Mouse (Mus musculus) brain, embryonic 14.5 days (tissue): ENCODE results near the gene Etv3. TPM values are rescaled to one million over a fixed set of nuclear protein-coding genes. Genes with fewer than 3 reads are reported as not detected.

ENCODE experiments used
- DNase-seq: peaks from one replicate; pipeline ENCODE4 v3.0.0-alpha.2; 2011; ENCODE audit warnings: low read depth
- CTCF ChIP-seq: fragments of 200-500 bp; IDR thresholded peaks from 2 replicates; pipeline ENCODE4 v1.5.1; 2012; ENCODE audit warnings: inconsistent platforms, mild to moderate bottlenecking, moderate library complexity, borderline replicate concordance; ENCODE audit not compliant: insufficient read depth, insufficient read length; ENCODE audit errors: extremely low read depth
- POLR2A ChIP-seq: fragments of 200-500 bp; IDR thresholded peaks from 2 replicates; pipeline ENCODE4 v1.6.1; 2012; ENCODE audit warnings: mild to moderate bottlenecking, inconsistent platforms, borderline replicate concordance; ENCODE audit not compliant: poor library complexity, insufficient read depth, insufficient read length, severe bottlenecking; ENCODE audit errors: extremely low read depth
- polyA plus RNA-seq: library from polyadenylated mRNA; depleted of rRNA; stranded (reverse); fragments of >200 nt; gene quantifications from 2 replicates; pipeline ENCODE4 v1.2.3, GENCODE M21; 2012; rRNA removed

The Etv3 gene
- polyA plus RNA-seq, 1 experiment, result 11.6 TPM

DNA sequence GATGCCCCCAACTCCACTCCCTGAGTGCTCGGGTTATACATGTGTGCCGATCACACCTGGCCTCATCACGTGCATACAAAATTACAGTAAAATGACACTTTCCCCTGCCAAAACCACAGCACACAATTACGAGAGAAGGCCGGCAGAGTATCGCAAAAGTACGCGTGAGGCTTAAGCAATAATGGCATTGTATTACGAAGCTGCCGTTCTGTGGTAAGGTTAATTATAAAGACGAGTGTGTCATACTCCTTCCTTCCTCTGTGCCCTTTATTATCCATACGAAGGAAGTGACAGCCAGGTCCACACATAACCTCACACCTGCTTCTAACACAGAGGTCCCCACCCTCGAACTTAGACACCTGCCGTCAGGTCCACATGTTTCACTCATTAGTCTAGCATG lies 42.3 kb downstream of the Etv3 start:
- DNase-seq, result no peak
- TF ChIP-seq POLR2A (no peak), CTCF (no peak)

DNA sequence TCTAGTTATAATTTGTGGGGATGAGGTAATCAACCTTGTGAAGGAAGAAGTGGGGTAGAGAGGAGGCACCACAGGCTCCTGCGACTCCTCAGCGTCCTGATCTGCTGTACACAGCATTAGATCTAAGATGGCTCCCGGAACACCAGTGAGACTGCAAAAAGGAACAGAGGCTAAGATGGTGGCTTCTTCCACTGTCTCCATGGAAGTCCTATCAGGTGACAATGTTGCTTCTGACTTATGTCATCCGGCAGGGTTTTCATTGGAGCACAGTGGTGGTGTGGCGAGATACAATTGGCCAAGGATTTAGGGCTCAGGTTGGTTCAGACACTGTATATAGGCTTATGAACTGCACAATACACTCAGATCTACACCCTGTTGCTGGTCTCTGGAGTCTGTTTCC lies 43.5 kb downstream of the Etv3 start:
- TF ChIP-seq POLR2A, result no peak
- TF ChIP-seq CTCF, result no peak
- DNase-seq, result no peak

DNA sequence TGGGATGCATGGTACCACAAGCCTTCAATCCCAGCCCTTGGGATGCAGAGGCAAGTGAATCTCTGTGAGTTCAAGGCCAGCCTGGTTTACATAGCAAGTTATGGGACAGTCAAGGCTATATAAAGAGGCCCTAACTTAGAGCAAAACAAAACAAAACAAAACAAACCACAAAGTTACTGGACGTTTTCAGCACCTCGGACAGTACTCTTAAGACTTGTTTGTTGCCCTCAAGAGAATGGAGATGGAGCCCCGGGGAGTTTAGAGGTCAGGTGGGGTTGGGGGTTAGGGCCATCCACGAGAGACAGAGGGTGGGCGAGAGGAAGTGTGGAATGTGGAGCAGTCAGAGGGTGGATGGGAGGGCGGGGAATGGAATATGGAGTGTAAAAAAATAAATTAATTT lies 50.6 kb downstream of the Etv3 start:
- TF ChIP-seq POLR2A (no peak), CTCF (no peak)

GRCm38 (mm10) chr3:87582259-87582658 lies 57.1 kb downstream of the Etv3 start:
- no peak for DNase-seq
- TF ChIP-seq POLR2A (no peak), CTCF (no peak)

More for the DNA sequence above, 50.6 kb downstream of the Etv3 start:
- no peak for DNase-seq

Other genes starting within 250 kb of the Etv3 start
- gene Cd5l, start 167.5 kb upstream of the Etv3 start, polyA plus RNA-seq, result 0.14 and 0.36 TPM in 2 replicates
- gene Fcrl1, start 149.0 kb upstream of the Etv3 start, polyA plus RNA-seq, result 0.07 TPM in 1 of 2 replicates, not detected in the other
- gene Fcrl5, start 89.6 kb upstream of the Etv3 start, polyA plus RNA-seq, result not detected in 2 replicates
- 40.4 and 44.5 TPM in 2 replicates for gene Arhgef11, start 92.2 kb downstream of the Etv3 start, polyA plus RNA-seq
- gene Lrrc71, start 223.2 kb downstream of the Etv3 start, polyA plus RNA-seq, result 0.34 and 1.0 TPM in 2 replicates